12 mouse cellular contexts compared by ENCODE assay signal in genomic region chr7:130695669-130696338, GRCm38 (mm10).
DNase-seq lines count a peak whose midpoint lies in the region; ATAC-seq and TF ChIP-seq lines count a peak whose summit lies in the region.
"Had no signal": no experiment of that assay in that cellular context is flagged by ENCODE, and none has a peak within 500 bp of the region (broad histone marks: within the 10 kb centered on the region; RNA-seq: fewer than 3 reads in every experiment).

No protein-coding gene starts in this region.

- no peak for DNase-seq in heart, adult 11 months
- peak; percentile 80 for DNase-seq in CH12.LX (ENCODE audit: extremely low read depth)
- DNase-seq in forebrain, embryonic 14.5 days (ENCODE audit: low spot score): peak; percentile 5
- DNase-seq in midbrain, embryonic 11.5 days (ENCODE audit: low spot score, missing footprints): no peak
- DNase-seq in liver, embryonic 11.5 days (ENCODE audit: low spot score): no peak
- no peak for DNase-seq in spleen, postnatal 36 days (ENCODE audit: low spot score in 2 of 2)
- DNase-seq: gastrocnemius, postnatal 25 days; kidney, adult 9 months; right cerebral cortex, postnatal 4 days had no signal

- peaks cover 11% of the 10 kb centered on the region for H3K36me3 ChIP-seq in heart, embryonic 13.5 days
- no peaks in the 10 kb centered on the region for H3K36me3 ChIP-seq in CH12.LX (replicated peaks in 1 of 2; ENCODE audit: control insufficient read depth in 1 of 2, insufficient read depth in 1 of 2, low read length in 1 of 2)
- H3K36me3 ChIP-seq in forebrain, embryonic 14.5 days (ENCODE audit: control insufficient read depth, insufficient read depth, low read length): peaks cover 6% of the 10 kb centered on the region; the same call in 1 of the 2 replicates
- no peaks in the 10 kb centered on the region for H3K36me3 ChIP-seq in midbrain, embryonic 11.5 days (ENCODE audit: control insufficient read depth, insufficient read depth, low read length)
- H3K36me3 ChIP-seq in liver, embryonic 11.5 days (ENCODE audit: control insufficient read depth, insufficient read depth, low read length): no peaks in the 10 kb centered on the region

- H3K27ac ChIP-seq in heart, embryonic 13.5 days (replicated peaks): peak overlapping the region; percentile 42
- no peak overlapping the region for H3K27ac ChIP-seq in CH12.LX (ENCODE audit: insufficient read depth, low read depth)
- no peak overlapping the region for H3K27ac ChIP-seq in forebrain, embryonic 14.5 days (ENCODE audit: low read depth, low read length)
- H3K27ac ChIP-seq in midbrain, embryonic 11.5 days (ENCODE audit: low read depth, low read length): no peak overlapping the region
- H3K27ac ChIP-seq in liver, embryonic 11.5 days (ENCODE audit: low read depth, low read length): no peak overlapping the region

- H3K4me2 ChIP-seq in heart, embryonic 13.5 days: no peak overlapping the region
- H3K4me2 ChIP-seq in CH12.LX (ENCODE audit: insufficient read depth, low read depth, poor library complexity, severe bottlenecking): peak overlapping the region; percentile 45; the same call in 1 of the 2 replicates
- peak overlapping the region; percentile 73 for H3K4me2 ChIP-seq in forebrain, embryonic 14.5 days (ENCODE audit: low read length)
- H3K4me2 ChIP-seq in midbrain, embryonic 11.5 days: peak overlapping the region; percentile 3; the same call in 1 of the 2 replicates
- H3K4me2 ChIP-seq in liver, embryonic 11.5 days: no peak overlapping the region

- TF ChIP-seq CTCF in CH12.LX (conservative IDR thresholded peaks at IDR 0.05 in 1 of 2, IDR thresholded peaks at IDR 0.05 in 1 of 2; ENCODE audit: low read depth in 2 of 2, low read length in 2 of 2): no peak

- in situ Hi-C loops in CH12.LX (cut with MboI; ENCODE audit: low pct_ligation_motif_present, low pct_unique_long_range_greater_than_20kb, low sequenced_read_pairs): no loop called here

- H3K27me3 ChIP-seq in heart, embryonic 13.5 days (replicated peaks): no peaks in the 10 kb centered on the region
- H3K27me3 ChIP-seq in CH12.LX (replicated peaks): peaks cover 9% of the 10 kb centered on the region
- H3K27me3 ChIP-seq in forebrain, embryonic 14.5 days (replicated peaks; ENCODE audit: control insufficient read depth, insufficient read depth, low read length): no peaks in the 10 kb centered on the region
- H3K27me3 ChIP-seq in midbrain, embryonic 11.5 days (ENCODE audit: control insufficient read depth, insufficient read depth, low read length): no peaks in the 10 kb centered on the region
- peaks cover 8% of the 10 kb centered on the region; the same call in 1 of the 2 replicates for H3K27me3 ChIP-seq in liver, embryonic 11.5 days (replicated peaks; ENCODE audit: control insufficient read depth, insufficient read depth, low read length)

- H3K4me3 ChIP-seq in heart, embryonic 13.5 days: no peak overlapping the region
- peak overlapping the region in 2 of 3 experiments; percentile 38 to 50 for H3K4me3 ChIP-seq in CH12.LX (replicated peaks in 1 of 3; ENCODE audit: low read depth in 2 of 3, low read length in 2 of 3, poor library complexity in 1 of 3)
- H3K4me3 ChIP-seq in forebrain, embryonic 14.5 days (ENCODE audit: low read depth, low read length): no peak overlapping the region
- H3K4me3 ChIP-seq in midbrain, embryonic 11.5 days (ENCODE audit: low read depth, low read length): no peak overlapping the region
- H3K4me3 ChIP-seq in liver, embryonic 11.5 days (ENCODE audit: low read depth, low read length): no peak overlapping the region

- peak overlapping the region; percentile 61 for H3K9ac ChIP-seq in heart, embryonic 13.5 days
- no peak overlapping the region; the same call in 1 of the 2 replicates for H3K9ac ChIP-seq in CH12.LX (ENCODE audit: insufficient read depth, low read depth)
- peak overlapping the region; percentile 17; the same call in 1 of the 2 replicates for H3K9ac ChIP-seq in forebrain, embryonic 14.5 days (ENCODE audit: low read length)
- no peak overlapping the region for H3K9ac ChIP-seq in midbrain, embryonic 11.5 days (ENCODE audit: low read length)
- no peak overlapping the region for H3K9ac ChIP-seq in liver, embryonic 11.5 days (ENCODE audit: low read depth, low read length)

- dilution Hi-C loops in CH12.LX (cut with MboI; ENCODE audit: extremely low pct_ligation_motif_present, extremely low pct_unique_long_range_greater_than_20kb, low sequenced_read_pairs): no loop called here

- TF ChIP-seq RAD21 in CH12.LX (IDR thresholded peaks at IDR 0.05; ENCODE audit: low read depth, low read length): no peak

- TF ChIP-seq POLR2A in CH12.LX (IDR thresholded peaks at IDR 0.05; ENCODE audit: low read depth, low read length): no peak

- TF ChIP-seq EP300 in CH12.LX (IDR thresholded peaks at IDR 0.05; ENCODE audit: low read length): peak; percentile 43; the same call in 1 of the 2 replicates

- H3K4me1 ChIP-seq in heart, embryonic 13.5 days: peaks cover 84% of the 10 kb centered on the region
- peaks cover 8 to 46% of the 10 kb centered on the region in 2 experiments; a peak in 3 of 4 replicates for H3K4me1 ChIP-seq in CH12.LX (ENCODE audit: control insufficient read depth in 1 of 2, insufficient read depth in 2 of 2)
- H3K4me1 ChIP-seq in forebrain, embryonic 14.5 days (ENCODE audit: control insufficient read depth, insufficient read depth, low read length): peaks cover 33% of the 10 kb centered on the region
- peaks cover 48% of the 10 kb centered on the region for H3K4me1 ChIP-seq in midbrain, embryonic 11.5 days (ENCODE audit: control insufficient read depth, insufficient read depth, low read length)
- peaks cover 6% of the 10 kb centered on the region; the same call in 1 of the 2 replicates for H3K4me1 ChIP-seq in liver, embryonic 11.5 days (replicated peaks; ENCODE audit: control insufficient read depth, insufficient read depth, low read length)

- no peaks in the 10 kb centered on the region for H3K9me3 ChIP-seq in heart, embryonic 13.5 days
- no peaks in the 10 kb centered on the region for H3K9me3 ChIP-seq in CH12.LX (replicated peaks; ENCODE audit: low read length)
- no peaks in the 10 kb centered on the region for H3K9me3 ChIP-seq in forebrain, embryonic 14.5 days (replicated peaks; ENCODE audit: control insufficient read depth, low read length)
- H3K9me3 ChIP-seq in midbrain, embryonic 11.5 days (ENCODE audit: control insufficient read depth, low read length): no peaks in the 10 kb centered on the region
- no peaks in the 10 kb centered on the region for H3K9me3 ChIP-seq in liver, embryonic 11.5 days (ENCODE audit: control insufficient read depth, low read length)

- ATAC-seq in heart, embryonic 13.5 days (ENCODE audit: extremely low read depth, insufficient number of reproducible peaks, low FRiP score, low TSS enrichment): no peak
- no peak for ATAC-seq in forebrain, embryonic 14.5 days
- ATAC-seq in midbrain, embryonic 11.5 days (ENCODE audit: low FRiP score): no peak
- no peak for ATAC-seq in activated CD4-positive, CD25-positive, alpha-beta regulatory T cell, adult 4 months
- ATAC-seq in liver, embryonic 11.5 days (replicated peaks; ENCODE audit: low FRiP score): no peak
- ATAC-seq: CD4-positive, CD25-positive, alpha-beta regulatory T cell, adult 4 months had no signal

- H3K79me2 ChIP-seq in CH12.LX (replicated peaks; ENCODE audit: control insufficient read depth, extremely low read depth, insufficient read depth, poor library complexity, severe bottlenecking): no peaks in the 10 kb centered on the region

- WGBS in heart, embryonic 13.5 days: 73% methylated on average over 13 of the region's 13 CpGs
- whole genome bisulfite sequencing in forebrain, embryonic 14.5 days: 71% methylated on average over 13 of the region's 13 CpGs
- 75% methylated on average over 13 of the region's 13 CpGs for WGBS in midbrain, embryonic 11.5 days
- 76% methylated on average over 13 of the region's 13 CpGs for WGBS in liver, embryonic 11.5 days

TF ChIP-seq in CH12.LX, 34 proteins besides CTCF, POLR2A, EP300 and RAD21 (continues in another document):
- no peak for TF ChIP-seq MAX (IDR thresholded peaks at IDR 0.05; ENCODE audit: low read length)
- 0 out of 2 replicates have a peak, but pooled peaks have one; percentile 64 for TF ChIP-seq SIN3A (IDR thresholded peaks at IDR 0.05; ENCODE audit: low read length)
- TF ChIP-seq JUND (conservative IDR thresholded peaks at IDR 0.05; ENCODE audit: low read depth, low read length): 0 out of 2 replicates have a peak, but pooled peaks have one; percentile 13
- TF ChIP-seq IRF4 (IDR thresholded peaks at IDR 0.05; ENCODE audit: low read depth, low read length): 0 out of 2 replicates have a peak, but pooled peaks have one; percentile 16
- peak; percentile 57; the same call in 1 of the 2 replicates for TF ChIP-seq RCOR1 (conservative IDR thresholded peaks at IDR 0.05; ENCODE audit: low read depth, low read length)
- no peak for TF ChIP-seq USF2 (conservative IDR thresholded peaks at IDR 0.05; ENCODE audit: low read depth, low read length)
- TF ChIP-seq ZMIZ1 (IDR thresholded peaks at IDR 0.05; ENCODE audit: low read depth, low read length): no peak
- TF ChIP-seq MAFK (IDR thresholded peaks at IDR 0.05; ENCODE audit: insufficient replicate concordance, low read length): 0 out of 2 replicates have a peak, but pooled peaks have one; percentile 10
- peak; percentile 74 for TF ChIP-seq UBTF (IDR thresholded peaks at IDR 0.05; ENCODE audit: low read depth, low read length)
- TF ChIP-seq KAT2A (IDR thresholded peaks at IDR 0.05; ENCODE audit: insufficient replicate concordance, low read length): no peak
- TF ChIP-seq TBP (conservative IDR thresholded peaks at IDR 0.05; ENCODE audit: low read depth, low read length): peak; percentile 75
- no peak for TF ChIP-seq POLR2AphosphoS2 (IDR thresholded peaks at IDR 0.05; ENCODE audit: low read depth, low read length)
- TF ChIP-seq CHD2 (IDR thresholded peaks at IDR 0.05; ENCODE audit: low read length): 0 out of 2 replicates have a peak, but pooled peaks have one; percentile 5
- no peak for TF ChIP-seq PAX5 (IDR thresholded peaks at IDR 0.05; ENCODE audit: low read length)
- no peak for TF ChIP-seq E2F4 (IDR thresholded peaks at IDR 0.05; ENCODE audit: insufficient replicate concordance, low read depth, low read length)
- no peak for TF ChIP-seq MAZ (IDR thresholded peaks at IDR 0.05; ENCODE audit: low read depth, low read length)
- no peak for TF ChIP-seq SMC3 (IDR thresholded peaks at IDR 0.05; ENCODE audit: low read depth, low read length)
- 0 out of 2 replicates have a peak, but pooled peaks have one; percentile 32 for TF ChIP-seq TCF12 (IDR thresholded peaks at IDR 0.05; ENCODE audit: low read depth, low read length)
- no peak for TF ChIP-seq GABPA (IDR thresholded peaks at IDR 0.05; ENCODE audit: insufficient replicate concordance, low read depth, low read length)
- TF ChIP-seq ZC3H11A (IDR thresholded peaks at IDR 0.05; ENCODE audit: low read depth, low read length): no peak
- TF ChIP-seq HCFC1 (IDR thresholded peaks at IDR 0.05; ENCODE audit: low read depth, low read length): no peak
- TF ChIP-seq MXI1 (IDR thresholded peaks at IDR 0.05; ENCODE audit: low read depth, low read length): no peak
- TF ChIP-seq ETS1 (conservative IDR thresholded peaks at IDR 0.05; ENCODE audit: low read depth, low read length): peak; percentile 33; the same call in 1 of the 2 replicates

Comparison
In these comparisons a context has a peak if more than half of its experiments do, and no peak if none do; other contexts are left out.
1. H3K4me2 ChIP-seq: peak in CH12.LX (single experiment), forebrain, embryonic 14.5 days (single experiment) and midbrain, embryonic 11.5 days (single experiment); none in heart, embryonic 13.5 days (single experiment) and liver, embryonic 11.5 days (single experiment).
2. H3K4me3 ChIP-seq: peak in CH12.LX (2 of 3); none in heart, embryonic 13.5 days (single experiment), forebrain, embryonic 14.5 days (single experiment), midbrain, embryonic 11.5 days (single experiment) and liver, embryonic 11.5 days (single experiment).
3. H3K9ac ChIP-seq: peak in heart, embryonic 13.5 days (single experiment) and forebrain, embryonic 14.5 days (single experiment); none in CH12.LX (single experiment), midbrain, embryonic 11.5 days (single experiment) and liver, embryonic 11.5 days (single experiment).
4. DNase-seq: peak in CH12.LX (single experiment) and forebrain, embryonic 14.5 days (single experiment); none in heart, adult 11 months (single experiment), midbrain, embryonic 11.5 days (single experiment), liver, embryonic 11.5 days (single experiment) and spleen, postnatal 36 days (0 of 2).